ENCODE assay signal across 26 mouse cellular contexts in genomic region chr3:38460250-38460624, GRCm38 (mm10). TPM values are rescaled to one million over a fixed set of nuclear protein-coding genes. Genes with fewer than 3 reads are reported as not detected.
DNase-seq lines count a peak whose midpoint lies in the region; ATAC-seq and TF ChIP-seq lines count a peak whose summit lies in the region.
"Had no signal": no experiment of that assay in that cellular context is flagged by ENCODE, and none has a peak within 500 bp of the region (broad histone marks: within the 10 kb centered on the region; RNA-seq: fewer than 3 reads in every experiment).

No protein-coding gene starts in this region.

- no peak for TF ChIP-seq EP300 in stomach, postnatal 0 days (optimal IDR thresholded peaks at IDR 0.05)

- H3K36me3 ChIP-seq in neural tube, embryonic 13.5 days = peaks cover 85% of the 10 kb centered on the region
- H3K36me3 ChIP-seq in stomach, postnatal 0 days (ENCODE audit: control insufficient read depth, insufficient read depth, low read length) = peaks cover 32% of the 10 kb centered on the region

- H3K4me3 ChIP-seq in neural tube, embryonic 13.5 days = no peak overlapping the region
- H3K4me3 ChIP-seq in stomach, postnatal 0 days (ENCODE audit: low read depth, low read length) = no peak overlapping the region
- H3K4me3 ChIP-seq: embryonic facial prominence, embryonic 15.5 days; erythroblast, embryonic 14.5 days; forebrain, embryonic 12.5 days; forebrain, embryonic 15.5 days; hindbrain, embryonic 12.5 days had no signal

- 0 out of 2 replicates have a peak, but pooled peaks have one; percentile 24 for ATAC-seq in cerebellum, adult (ENCODE audit: insufficient number of reproducible peaks, low FRiP score, low TSS enrichment)
- ATAC-seq in neural tube, embryonic 13.5 days (ENCODE audit: low read depth) = no peak
- ATAC-seq in stomach, postnatal 0 days (ENCODE audit: low FRiP score, low TSS enrichment) = no peak
- ATAC-seq: activated CD4-positive, CD25-positive, alpha-beta regulatory T cell, adult 4 months; forebrain, embryonic 15.5 days; hindbrain, embryonic 16.5 days; inflammation-experienced regulatory T-cells, adult 6 months; intestine, embryonic 16.5 days had no signal

- no peak for DNase-seq in cerebellum, adult 18-20 months
- DNase-seq in neural tube, embryonic 10.5 days (ENCODE audit: extremely low spot score, low spot score) = no peak
- no peak for DNase-seq in stomach, postnatal 0 days (ENCODE audit: low spot score)
- DNase-seq in frontal cortex, adult 2 months (ENCODE audit: extremely low spot score in 1 of 2, low spot score in 1 of 2) = no peak
- DNase-seq: adrenal gland, adult 8-10 months; adrenal gland, postnatal 25 days; cerebellum, adult 11 months; cerebellum, adult 8-10 months; cerebellum, postnatal 10 days; cerebellum, postnatal 36 days; embryo, embryonic 11 days; gastrocnemius, postnatal 10 days; gastrocnemius, postnatal 36 days; heart, adult 11 months had no signal

- no peaks in the 10 kb centered on the region for H3K9me3 ChIP-seq in neural tube, embryonic 13.5 days
- no peaks in the 10 kb centered on the region for H3K9me3 ChIP-seq in stomach, postnatal 0 days (ENCODE audit: control insufficient read depth, low read length)
- H3K9me3 ChIP-seq: embryonic facial prominence, embryonic 15.5 days; forebrain, embryonic 12.5 days; forebrain, embryonic 15.5 days; hindbrain, embryonic 12.5 days had no signal

- WGBS in neural tube, embryonic 13.5 days = 88% methylated on average over 4 of the region's 4 CpGs
- WGBS in stomach, postnatal 0 days = 59% methylated on average over 4 of the region's 4 CpGs

- 0 out of 2 replicates have a peak overlapping the region, but pooled peaks have one; percentile 13 for H3K27ac ChIP-seq in neural tube, embryonic 13.5 days (replicated peaks)
- H3K27ac ChIP-seq in stomach, postnatal 0 days (replicated peaks) = peak overlapping the region; percentile 20; the same call in 1 of the 2 replicates
- H3K27ac ChIP-seq: embryonic facial prominence, embryonic 15.5 days; forebrain, embryonic 12.5 days; forebrain, embryonic 15.5 days; hindbrain, embryonic 12.5 days had no signal

- H3K4me1 ChIP-seq in neural tube, embryonic 13.5 days (replicated peaks) = no peaks in the 10 kb centered on the region
- peaks cover 2% of the 10 kb centered on the region; the same call in 1 of the 2 replicates for H3K4me1 ChIP-seq in stomach, postnatal 0 days (replicated peaks; ENCODE audit: control insufficient read depth, insufficient read depth)
- H3K4me1 ChIP-seq: embryonic facial prominence, embryonic 15.5 days; forebrain, embryonic 12.5 days; forebrain, embryonic 15.5 days; hindbrain, embryonic 12.5 days had no signal

- TF ChIP-seq CTCF in stomach, postnatal 0 days (IDR thresholded peaks at IDR 0.05; ENCODE audit: low read depth) = no peak

- H3K27me3 ChIP-seq in neural tube, embryonic 13.5 days = no peaks in the 10 kb centered on the region
- H3K27me3 ChIP-seq in stomach, postnatal 0 days (ENCODE audit: control insufficient read depth, insufficient read depth, low read length) = no peaks in the 10 kb centered on the region
- H3K27me3 ChIP-seq: embryonic facial prominence, embryonic 15.5 days; forebrain, embryonic 12.5 days; forebrain, embryonic 15.5 days; hindbrain, embryonic 12.5 days had no signal

- H3K4me2 ChIP-seq in neural tube, embryonic 13.5 days = no peak overlapping the region
- no peak overlapping the region for H3K4me2 ChIP-seq in stomach, postnatal 0 days (replicated peaks; ENCODE audit: low read depth)
- H3K4me2 ChIP-seq: embryonic facial prominence, embryonic 15.5 days; forebrain, embryonic 12.5 days; forebrain, embryonic 15.5 days; heart, embryonic 11.5 days; hindbrain, embryonic 12.5 days had no signal

- H3K9ac ChIP-seq in neural tube, embryonic 13.5 days = no peak overlapping the region
- no peak overlapping the region for H3K9ac ChIP-seq in stomach, postnatal 0 days (ENCODE audit: low read length)
- H3K9ac ChIP-seq: embryonic facial prominence, embryonic 15.5 days; forebrain, embryonic 12.5 days; forebrain, embryonic 15.5 days; hindbrain, embryonic 12.5 days had no signal

RNA-seq across cellular contexts. Expression of gene Ankrd50, which starts 24.4 kb away (rescaled TPM):
- 22.3 and 26.3 TPM in 2 replicates for polyA plus RNA-seq in neural tube, embryonic 13.5 days (2015; fragmentation: Nextera tagmentation; extraction: Ambion mirVana)
- polyA plus RNA-seq in stomach, postnatal 0 days (2015; fragmentation: Nextera tagmentation; extraction: Ambion mirVana) = 9.8 and 11.1 TPM in 2 replicates
- polyA plus RNA-seq in frontal cortex, adult 2 months (2012; rRNA removed) = 35.5 and 36.6 TPM in 2 replicates
